Mouse (Mus musculus): ENCODE measurements around the gene Scd3. TPM values are rescaled to one million over a fixed set of nuclear protein-coding genes. Genes with fewer than 3 reads are reported as not detected.

Gene Scd3
- polyA plus RNA-seq, 2 experiments: not detected

- TF ChIP-seq CTCF (IDR thresholded peaks at IDR 0.05; ENCODE audit: low read depth) (no peak), EP300 (IDR thresholded peaks at IDR 0.05; ENCODE audit: low read depth) (no peak)
- Histone ChIP-seq H3K4me3 (ENCODE audit: insufficient read depth in 1 of 2, low read depth in 2 of 2, low read length in 2 of 2) (no peak overlapping the region), H3K36me3 (replicated peaks; ENCODE audit: control insufficient read depth, insufficient read depth, low read depth) (no peaks in the 10 kb centered on the region), H3K27ac (no peak overlapping the region), H3K9me3 (ENCODE audit: control insufficient read depth, low read length) (no peaks in the 10 kb centered on the region), H3K4me1 (replicated peaks; ENCODE audit: control insufficient read depth in 2 of 2, insufficient read depth in 2 of 2, low read length in 1 of 2) (peaks cover 0 to 5% of the 10 kb centered on the region in 2 experiments; a peak in 3 of 4 replicates), H3K4me2 (ENCODE audit: low read depth) (no peak overlapping the region), H3K9ac (replicated peaks) (no peak overlapping the region), H3K27me3 (ENCODE audit: control insufficient read depth, insufficient read depth, low read length) (no peaks in the 10 kb centered on the region)
- DNase-seq (ENCODE audit: low read depth in 3 of 3, low spot score in 3 of 3) (no peak), ATAC-seq (ENCODE audit: insufficient read depth) (no peak)
- 46% methylated on average over 4 of the region's 4 CpGs for WGBS (ENCODE audit: insufficient replicate concordance)
Observed at GRCm38 (mm10) chr19:44259484-44259883, 56.4 kb downstream of the Scd3 start.

- Histone ChIP-seq H3K4me3 (ENCODE audit: insufficient read depth in 1 of 2, low read depth in 2 of 2, low read length in 2 of 2) (no peak overlapping the region), H3K4me2 (ENCODE audit: low read depth) (no peak overlapping the region), H3K4me1 (replicated peaks; ENCODE audit: control insufficient read depth in 2 of 2, insufficient read depth in 2 of 2, low read length in 1 of 2) (peaks cover 6 to 13% of the 10 kb centered on the region in 2 experiments), H3K27me3 (ENCODE audit: control insufficient read depth, insufficient read depth, low read length) (no peaks in the 10 kb centered on the region), H3K9me3 (ENCODE audit: control insufficient read depth, low read length) (no peaks in the 10 kb centered on the region), H3K9ac (replicated peaks) (no peak overlapping the region), H3K36me3 (replicated peaks; ENCODE audit: control insufficient read depth, insufficient read depth, low read depth) (no peaks in the 10 kb centered on the region), H3K27ac (no peak overlapping the region)
- WGBS (ENCODE audit: insufficient replicate concordance): 53% methylated on average over 5 of the region's 5 CpGs
- ATAC-seq (ENCODE audit: insufficient read depth): no peak
- TF ChIP-seq EP300 (IDR thresholded peaks at IDR 0.05; ENCODE audit: low read depth) (no peak), CTCF (IDR thresholded peaks at IDR 0.05; ENCODE audit: low read depth) (peak; percentile 45)
- no peak for DNase-seq (ENCODE audit: low read depth in 3 of 3, low spot score in 3 of 3)
Observed at GRCm38 (mm10) chr19:44260487-44260886, 57.4 kb downstream of the Scd3 start.

- H3K27ac ChIP-seq: no peak overlapping the region
- H3K4me3 ChIP-seq (ENCODE audit: insufficient read depth in 1 of 2, low read depth in 2 of 2, low read length in 2 of 2): no peak overlapping the region
- WGBS (ENCODE audit: insufficient replicate concordance): 71% methylated on average over 7 of the region's 7 CpGs
- TF ChIP-seq EP300 (IDR thresholded peaks at IDR 0.05; ENCODE audit: low read depth) (no peak), CTCF (IDR thresholded peaks at IDR 0.05; ENCODE audit: low read depth) (no peak)
- ATAC-seq (ENCODE audit: insufficient read depth): no peak
- H3K4me1 ChIP-seq (replicated peaks; ENCODE audit: control insufficient read depth in 2 of 2, insufficient read depth in 2 of 2, low read length in 1 of 2): peaks cover 18 to 25% of the 10 kb centered on the region in 2 experiments
- H3K9me3 ChIP-seq (ENCODE audit: control insufficient read depth, low read length): no peaks in the 10 kb centered on the region
- no peak overlapping the region for H3K9ac ChIP-seq (replicated peaks)
- no peak for DNase-seq (ENCODE audit: low read depth in 3 of 3, low spot score in 3 of 3)
- no peaks in the 10 kb centered on the region for H3K36me3 ChIP-seq (replicated peaks; ENCODE audit: control insufficient read depth, insufficient read depth, low read depth)
- no peaks in the 10 kb centered on the region for H3K27me3 ChIP-seq (ENCODE audit: control insufficient read depth, insufficient read depth, low read length)
- H3K4me2 ChIP-seq (ENCODE audit: low read depth): no peak overlapping the region
Observed at GRCm38 (mm10) chr19:44261774-44262173, 58.7 kb downstream of the Scd3 start.

- Histone ChIP-seq H3K9me3 (ENCODE audit: control insufficient read depth, low read length) (no peaks in the 10 kb centered on the region), H3K4me3 (ENCODE audit: insufficient read depth in 1 of 2, low read depth in 2 of 2, low read length in 2 of 2) (no peak overlapping the region), H3K4me1 (replicated peaks; ENCODE audit: control insufficient read depth in 2 of 2, insufficient read depth in 2 of 2, low read length in 1 of 2) (peaks cover 23 to 30% of the 10 kb centered on the region in 2 experiments), H3K36me3 (replicated peaks; ENCODE audit: control insufficient read depth, insufficient read depth, low read depth) (no peaks in the 10 kb centered on the region), H3K27ac (no peak overlapping the region), H3K27me3 (ENCODE audit: control insufficient read depth, insufficient read depth, low read length) (no peaks in the 10 kb centered on the region), H3K4me2 (ENCODE audit: low read depth) (no peak overlapping the region), H3K9ac (replicated peaks) (no peak overlapping the region)
- WGBS (ENCODE audit: insufficient replicate concordance): 71% methylated on average over 3 of the region's 3 CpGs
- no peak for ATAC-seq (ENCODE audit: insufficient read depth)
- no peak for DNase-seq (ENCODE audit: low read depth in 3 of 3, low spot score in 3 of 3)
- no peak for TF ChIP-seq CTCF (IDR thresholded peaks at IDR 0.05; ENCODE audit: low read depth)
- TF ChIP-seq EP300 (IDR thresholded peaks at IDR 0.05; ENCODE audit: low read depth): no peak
Observed at GRCm38 (mm10) chr19:44263581-44263980, 60.5 kb downstream of the Scd3 start.

- no peak for DNase-seq (ENCODE audit: low read depth in 3 of 3, low spot score in 3 of 3)
- no peak overlapping the region for H3K4me3 ChIP-seq (ENCODE audit: insufficient read depth in 1 of 2, low read depth in 2 of 2, low read length in 2 of 2)
- H3K4me2 ChIP-seq (ENCODE audit: low read depth): no peak overlapping the region
- peaks cover 23 to 30% of the 10 kb centered on the region in 2 experiments for H3K4me1 ChIP-seq (replicated peaks; ENCODE audit: control insufficient read depth in 2 of 2, insufficient read depth in 2 of 2, low read length in 1 of 2)
- H3K27ac ChIP-seq: no peak overlapping the region
- no peaks in the 10 kb centered on the region for H3K27me3 ChIP-seq (ENCODE audit: control insufficient read depth, insufficient read depth, low read length)
- H3K9ac ChIP-seq (replicated peaks): no peak overlapping the region
- TF ChIP-seq CTCF (IDR thresholded peaks at IDR 0.05; ENCODE audit: low read depth) (no peak), EP300 (IDR thresholded peaks at IDR 0.05; ENCODE audit: low read depth) (no peak)
- no peaks in the 10 kb centered on the region for H3K9me3 ChIP-seq (ENCODE audit: control insufficient read depth, low read length)
- no peaks in the 10 kb centered on the region for H3K36me3 ChIP-seq (replicated peaks; ENCODE audit: control insufficient read depth, insufficient read depth, low read depth)
- 49% methylated on average over 9 of the region's 9 CpGs for WGBS (ENCODE audit: insufficient replicate concordance)
- ATAC-seq (ENCODE audit: insufficient read depth): no peak
Observed at GRCm38 (mm10) chr19:44264226-44264625, 61.2 kb downstream of the Scd3 start.
